Mouse (Mus musculus): ENCODE results near the gene Lmf1. TPM values are rescaled to one million over a fixed set of nuclear protein-coding genes. Genes with fewer than 3 reads are reported as not detected.

The Lmf1 gene
- total and polyA plus RNA-seq, 3 experiments: 14.0 to 30.5 TPM; not detected in 1

DNA sequence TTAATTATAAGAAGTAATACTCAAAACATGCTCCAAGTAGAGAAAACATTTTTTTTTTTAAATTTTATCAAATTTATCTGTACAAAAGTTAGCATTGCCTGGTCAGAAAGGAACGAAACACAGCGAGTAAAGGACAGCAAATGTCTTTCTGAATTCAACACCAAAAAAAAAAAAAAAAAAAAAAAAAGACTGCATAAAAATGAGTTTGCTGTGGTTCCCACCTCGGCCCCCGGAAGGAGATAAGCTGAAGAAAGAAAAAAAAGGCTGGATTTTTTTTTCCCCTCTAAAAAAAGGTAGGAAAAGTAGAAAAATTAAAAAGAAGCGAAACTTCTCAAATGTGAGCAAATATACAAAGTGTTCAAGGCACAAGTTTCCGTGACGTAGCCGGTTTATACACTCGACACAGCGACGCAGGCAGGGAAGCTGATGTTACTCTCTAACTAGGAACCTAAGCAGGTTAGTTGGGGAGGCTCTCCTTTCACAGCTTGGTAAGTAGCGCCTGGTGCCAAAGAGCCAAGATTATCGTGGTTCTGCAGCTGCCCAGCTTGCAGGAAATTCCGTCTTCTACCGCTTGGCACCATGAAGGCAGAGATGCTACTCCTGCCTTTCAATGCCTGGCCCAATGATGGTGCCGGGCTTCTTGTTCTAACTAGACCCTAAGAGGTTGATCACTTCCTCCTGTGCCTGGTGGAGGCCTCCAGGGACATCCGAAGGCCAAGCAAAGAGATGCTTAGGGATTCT, 12.9 kb upstream of the Lmf1 start:
- H3K36me3 ChIP-seq (ENCODE audit: control insufficient read depth in 1 of 2, insufficient read depth in 2 of 2, low read length in 2 of 2): no peaks in the 10 kb centered on the region
- TF ChIP-seq POLR2A (IDR thresholded peaks at IDR 0.05; ENCODE audit: control insufficient read depth in 1 of 2, insufficient read depth in 1 of 2, low read depth in 1 of 2, low read length in 2 of 2, poor library complexity in 1 of 2): no peak
- TF ChIP-seq ZNF384 (IDR thresholded peaks at IDR 0.05; ENCODE audit: low read depth, low read length): peak; percentile 58
- no peak for DNase-seq (ENCODE audit: low read depth, low spot score)
- H3K79me2 ChIP-seq (ENCODE audit: control insufficient read depth, insufficient read depth, low read length, poor library complexity): no peaks in the 10 kb centered on the region
- H3K27me3 ChIP-seq (ENCODE audit: control insufficient read depth in 1 of 2, insufficient read depth in 2 of 2, low read length in 2 of 2): no peaks in the 10 kb centered on the region
- no peak overlapping the region for H3K27ac ChIP-seq (ENCODE audit: control insufficient read depth, low read depth, low read length)
- H3K9ac ChIP-seq (ENCODE audit: control insufficient read depth, low read depth, low read length, poor library complexity, severe bottlenecking): no peak overlapping the region
- no peaks in the 10 kb centered on the region for H3K4me1 ChIP-seq (ENCODE audit: control insufficient read depth in 1 of 2, insufficient read depth in 2 of 2, low read length in 2 of 2)
- H3K4me3 ChIP-seq (ENCODE audit: control insufficient read depth in 1 of 2, insufficient read depth in 1 of 2, low read depth in 2 of 2, low read length in 2 of 2): no peak overlapping the region
- H3K9me3 ChIP-seq (replicated peaks; ENCODE audit: insufficient read depth, low read length): no peaks in the 10 kb centered on the region

DNA sequence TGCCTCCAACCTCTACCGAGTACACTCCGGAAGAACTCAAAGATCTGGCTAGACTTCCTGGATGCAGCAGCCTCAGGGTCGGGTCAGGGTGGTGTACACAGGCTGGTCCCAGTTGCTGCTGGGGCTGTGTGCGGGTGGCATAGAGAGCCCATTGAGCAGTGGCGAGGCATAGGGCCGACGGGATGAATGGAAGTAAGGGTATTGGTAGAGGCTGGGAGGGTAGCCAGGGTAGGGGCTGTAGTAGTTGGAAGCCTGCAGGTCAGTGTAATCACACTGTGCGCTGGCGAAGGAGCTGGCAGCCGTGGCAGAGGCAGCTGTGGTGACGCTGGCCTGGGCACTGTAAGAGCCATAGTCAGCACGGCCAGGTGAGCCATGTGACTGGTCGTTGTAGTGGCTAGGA, 11.6 kb upstream of the Lmf1 start:
- Histone ChIP-seq H3K9me3 (replicated peaks; ENCODE audit: insufficient read depth, low read length) (no peaks in the 10 kb centered on the region), H3K27me3 (ENCODE audit: control insufficient read depth in 1 of 2, insufficient read depth in 2 of 2, low read length in 2 of 2) (no peaks in the 10 kb centered on the region), H3K4me1 (ENCODE audit: control insufficient read depth in 1 of 2, insufficient read depth in 2 of 2, low read length in 2 of 2) (no peaks in the 10 kb centered on the region), H3K79me2 (ENCODE audit: control insufficient read depth, insufficient read depth, low read length, poor library complexity) (no peaks in the 10 kb centered on the region), H3K4me3 (ENCODE audit: control insufficient read depth in 1 of 2, insufficient read depth in 1 of 2, low read depth in 2 of 2, low read length in 2 of 2) (no peak overlapping the region), H3K36me3 (ENCODE audit: control insufficient read depth in 1 of 2, insufficient read depth in 2 of 2, low read length in 2 of 2) (no peaks in the 10 kb centered on the region), H3K27ac (ENCODE audit: control insufficient read depth, low read depth, low read length) (no peak overlapping the region), H3K9ac (ENCODE audit: control insufficient read depth, low read depth, low read length, poor library complexity, severe bottlenecking) (no peak overlapping the region)
- TF ChIP-seq SIN3A (IDR thresholded peaks at IDR 0.05; ENCODE audit: low read length): no peak
- no peak for TF ChIP-seq SMC3 (IDR thresholded peaks at IDR 0.05; ENCODE audit: low read depth, low read length)
- DNase-seq (ENCODE audit: low read depth, low spot score): no peak

DNA sequence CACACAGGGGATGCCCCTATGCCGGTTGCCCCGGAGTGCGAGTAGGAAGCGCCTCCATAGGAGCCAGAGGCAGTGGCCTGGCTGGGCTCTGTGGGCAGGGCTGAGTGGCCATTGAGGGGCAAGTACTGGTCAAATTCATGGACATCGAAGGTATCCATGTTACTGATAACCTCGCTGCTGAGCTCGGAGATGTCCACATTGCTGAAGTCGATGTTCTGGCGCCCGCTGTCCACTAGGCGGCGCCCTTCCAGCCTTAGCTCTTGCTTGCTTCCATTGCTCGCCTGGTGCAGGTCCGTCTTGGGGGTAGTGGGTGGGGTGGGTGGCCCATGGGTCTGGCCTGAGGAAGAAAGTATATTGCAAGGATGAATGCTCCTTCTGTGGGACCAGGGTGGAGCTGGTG, 11.1 kb upstream of the Lmf1 start:
- Histone ChIP-seq H3K9me3 (replicated peaks; ENCODE audit: insufficient read depth, low read length) (no peaks in the 10 kb centered on the region), H3K27me3 (ENCODE audit: control insufficient read depth in 1 of 2, insufficient read depth in 2 of 2, low read length in 2 of 2) (no peaks in the 10 kb centered on the region), H3K36me3 (ENCODE audit: control insufficient read depth in 1 of 2, insufficient read depth in 2 of 2, low read length in 2 of 2) (no peaks in the 10 kb centered on the region), H3K27ac (ENCODE audit: control insufficient read depth, low read depth, low read length) (no peak overlapping the region), H3K9ac (ENCODE audit: control insufficient read depth, low read depth, low read length, poor library complexity, severe bottlenecking) (no peak overlapping the region), H3K4me3 (ENCODE audit: control insufficient read depth in 1 of 2, insufficient read depth in 1 of 2, low read depth in 2 of 2, low read length in 2 of 2) (no peak overlapping the region), H3K79me2 (ENCODE audit: control insufficient read depth, insufficient read depth, low read length, poor library complexity) (no peaks in the 10 kb centered on the region), H3K4me1 (ENCODE audit: control insufficient read depth in 1 of 2, insufficient read depth in 2 of 2, low read length in 2 of 2) (no peaks in the 10 kb centered on the region)
- DNase-seq (ENCODE audit: low read depth, low spot score): peak; percentile 65
- peak; percentile 90 to 99 (median 96) for TF ChIP-seq CTCF (IDR thresholded peaks at IDR 0.05 in 2 of 3, conservative IDR thresholded peaks at IDR 0.05 in 1 of 3; ENCODE audit: control insufficient read depth in 1 of 3, insufficient read depth in 1 of 3, low read depth in 2 of 3, low read length in 3 of 3, poor library complexity in 1 of 3, severe bottlenecking in 1 of 3)
- peak; percentile 56 for TF ChIP-seq ZC3H11A (IDR thresholded peaks at IDR 0.05; ENCODE audit: low read depth, low read length)
- no peak for TF ChIP-seq MAZ (IDR thresholded peaks at IDR 0.05; ENCODE audit: low read depth, low read length)
- peak; percentile 48 for TF ChIP-seq RAD21 (IDR thresholded peaks at IDR 0.05; ENCODE audit: low read depth, low read length)
- TF ChIP-seq USF1 (IDR thresholded peaks at IDR 0.05; ENCODE audit: low read depth, low read length): no peak
- peak; percentile 91 for TF ChIP-seq SMC3 (IDR thresholded peaks at IDR 0.05; ENCODE audit: low read depth, low read length)
- peak; percentile 41; the same call in 1 of the 2 replicates for TF ChIP-seq BHLHE40 (IDR thresholded peaks at IDR 0.05; ENCODE audit: borderline replicate concordance, low read depth, low read length)
